Mouse (Mus musculus) cerebellum, adult 2 months (tissue): Measurements from ENCODE around the gene Ift140. TPM values are rescaled to one million over a fixed set of nuclear protein-coding genes. Genes with fewer than 3 reads are reported as not detected.

ENCODE experiments used
- DNase-seq, 2 experiments: peaks; one replicate each; pipeline ENCODE4 v3.0.0; 2021
- H3K27ac ChIP-seq: fragments of 200-500 bp; 2 replicates; pipeline ENCODE4 v1.5.1; 2012; ENCODE audit warnings: low read length, control low read depth, inconsistent platforms; ENCODE audit not compliant: insufficient read depth
- H3K27me3 ChIP-seq: fragments of 200-500 bp; 2 replicates; pipeline ENCODE4 v1.6.1; 2012; ENCODE audit warnings: inconsistent platforms, mild to moderate bottlenecking, low read length, moderate library complexity; ENCODE audit not compliant: control insufficient read depth, insufficient read depth
- H3K4me1 ChIP-seq: fragments of 200-500 bp; 2 replicates; pipeline ENCODE4 v1.6.1; 2011; ENCODE audit warnings: low read length; ENCODE audit not compliant: control insufficient read depth, insufficient read depth
- H3K4me3 ChIP-seq: fragments of 200-500 bp; replicated peaks from 2 replicates; pipeline ENCODE3; 2011; ENCODE audit warnings: mild to moderate bottlenecking, low read depth, low read length, control low read depth; ENCODE audit not compliant: insufficient read depth
- CTCF ChIP-seq: fragments of 200-500 bp; IDR thresholded peaks from 2 replicates; pipeline ENCODE4 v1.5.1; 2011; ENCODE audit warnings: low read depth, mild to moderate bottlenecking, control low read depth, low read length, moderate library complexity, borderline replicate concordance; ENCODE audit not compliant: insufficient read depth
- POLR2A ChIP-seq: fragments of 200-500 bp; IDR thresholded peaks from 2 replicates; pipeline ENCODE4 v1.6.1; 2011; ENCODE audit warnings: low read length, control low read depth, borderline replicate concordance; ENCODE audit not compliant: insufficient read depth
- WGBS: fragments of 180-500 bp; shearing (Covaris S2); methylation state at CpG from one replicate; pipeline ENCODE4 v1.1.7; 2018; 5-methylcytosine and 5-hydroxymethylcytosine counted together
- polyA plus RNA-seq: library from polyadenylated mRNA; depleted of rRNA; stranded (reverse); fragments of >200 nt; gene quantifications from 2 replicates; pipeline ENCODE4 v1.2.3, GENCODE M21; 2012; rRNA removed

Ift140 gene
- polyA plus RNA-seq, 1 experiment, result 19.2 TPM

DNA sequence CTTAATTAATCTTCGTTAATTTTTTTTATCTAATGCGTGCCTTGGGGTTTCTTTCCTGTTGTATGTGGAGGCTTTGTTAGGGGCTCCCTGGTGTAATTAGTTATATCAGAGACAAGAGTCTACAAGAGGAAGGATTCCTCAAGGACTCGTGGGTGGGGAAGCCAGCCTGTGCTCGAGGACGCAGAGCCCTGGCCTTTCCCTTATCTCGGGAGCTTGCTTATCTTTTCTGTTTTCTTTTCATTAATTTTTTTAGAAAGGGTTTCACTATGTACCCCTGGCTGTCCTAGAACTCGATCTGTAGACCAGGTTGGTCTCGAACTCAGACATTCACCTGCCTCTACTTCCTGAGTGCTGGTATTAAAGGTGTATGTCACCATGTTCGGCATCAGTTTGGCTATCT, 111.8 kb downstream of the Ift140 start:
- no peak for TF ChIP-seq POLR2A
- TF ChIP-seq CTCF, result no peak

GRCm38 (mm10) chr17:25130060-25130459, 114.2 kb downstream of the Ift140 start:
- H3K27me3 ChIP-seq, result no peaks in the 10 kb centered on the region
- peaks cover 7% of the 10 kb centered on the region for H3K4me1 ChIP-seq
- DNase-seq, result no peak
- no peak overlapping the region for H3K27ac ChIP-seq
- TF ChIP-seq POLR2A (no peak), CTCF (no peak)
- WGBS, result 70% methylated on average over 1 of the region's 1 CpGs
- H3K4me3 ChIP-seq, result no peak overlapping the region

More for the DNA sequence above, 111.8 kb downstream of the Ift140 start:
- no peak for DNase-seq
- no peak overlapping the region for H3K4me3 ChIP-seq
- H3K27me3 ChIP-seq, result no peaks in the 10 kb centered on the region
- H3K4me1 ChIP-seq, result no peaks in the 10 kb centered on the region
- WGBS, result 76% methylated on average over 9 of the region's 9 CpGs
- no peak overlapping the region for H3K27ac ChIP-seq

DNA sequence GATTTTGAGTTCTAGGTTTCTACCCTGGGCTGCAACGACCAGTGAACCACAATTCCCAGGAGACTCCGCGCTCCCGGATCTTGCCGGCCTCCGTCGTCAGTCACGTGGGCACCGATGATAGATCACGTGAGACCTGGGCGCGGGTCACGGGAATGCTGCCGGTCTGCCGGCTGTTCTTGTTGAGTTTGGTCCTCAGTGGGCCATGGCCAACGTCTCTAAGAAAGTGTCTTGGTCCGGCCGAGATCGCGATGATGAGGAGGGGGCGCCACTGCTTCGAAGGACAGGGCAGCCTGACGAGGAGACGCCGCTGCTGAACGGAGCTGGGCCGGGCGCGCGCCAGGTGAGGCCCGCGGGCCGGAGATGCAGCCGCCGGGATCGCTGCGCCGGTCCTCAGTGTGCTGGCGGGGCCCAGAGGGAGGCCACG, 117.4 kb downstream of the Ift140 start, which contains the start of gene Clcn7:
TSS of gene Clcn7 (plus strand) at position 117 of the 424 bp plus-strand sequence.
- H3K27ac ChIP-seq, result peak within 1 kb of the TSS; percentile 9
- DNase-seq, result peak; percentile 95 to 96
- H3K4me3 ChIP-seq, result peak within 1 kb of the TSS; percentile 84
- no peak for TF ChIP-seq CTCF
- peak; percentile 78 for TF ChIP-seq POLR2A
- WGBS, result under 1% methylated on average over 40 of the region's 40 CpGs
- H3K4me1 ChIP-seq, result peaks cover 11% of the 10 kb centered on the region
- H3K27me3 ChIP-seq, result no peaks in the 10 kb centered on the region

DNA sequence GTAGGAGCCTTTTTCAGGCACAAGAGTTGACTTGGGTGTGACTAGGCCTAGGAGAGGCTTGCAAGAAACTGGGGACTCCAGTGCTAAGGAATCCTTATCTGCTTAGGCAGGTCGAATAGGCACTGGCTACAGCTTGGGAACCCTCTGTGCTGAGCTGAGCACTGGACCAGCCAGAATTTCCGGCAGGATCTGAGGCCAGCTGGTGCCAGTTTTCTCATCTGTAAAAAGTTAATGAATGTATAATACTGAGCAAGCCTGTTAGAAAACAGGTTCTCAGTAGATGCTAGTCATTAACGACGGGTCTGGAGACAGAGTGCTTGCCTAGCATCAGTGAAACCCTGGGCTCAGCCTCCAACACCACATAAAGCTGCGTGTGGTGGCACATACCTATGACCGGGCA, 119.7 kb downstream of the Ift140 start:
- no peak overlapping the region for H3K4me3 ChIP-seq
- peaks cover 13% of the 10 kb centered on the region for H3K4me1 ChIP-seq
- 75% methylated on average over 6 of the region's 6 CpGs for WGBS
- no peak for DNase-seq
- no peaks in the 10 kb centered on the region for H3K27me3 ChIP-seq
- TF ChIP-seq CTCF (no peak), POLR2A (no peak)
- H3K27ac ChIP-seq, result no peak overlapping the region

- Histone ChIP-seq H3K4me1 (peaks cover 14% of the 10 kb centered on the region), H3K27me3 (no peaks in the 10 kb centered on the region), H3K4me3 (no peak overlapping the region), H3K27ac (no peak overlapping the region)
- no peak for DNase-seq
- TF ChIP-seq CTCF, result no peak
- no peak for TF ChIP-seq POLR2A
- 100% methylated on average over 1 of the region's 1 CpGs for WGBS
Measured at GRCm38 (mm10) chr17:25138803-25139202, 122.9 kb downstream of the Ift140 start.

- no peak for DNase-seq
- TF ChIP-seq POLR2A, result no peak
- 0 out of 2 replicates have a peak, but pooled peaks have one; percentile 18 for TF ChIP-seq CTCF
- no peak overlapping the region for H3K4me3 ChIP-seq
- H3K27ac ChIP-seq, result no peak overlapping the region
- 69% methylated on average over 4 of the region's 4 CpGs for WGBS
- H3K4me1 ChIP-seq, result peaks cover 6% of the 10 kb centered on the region; the same call in 1 of the 2 replicates
- H3K27me3 ChIP-seq, result no peaks in the 10 kb centered on the region
Measured at GRCm38 (mm10) chr17:25139960-25140359, 124.1 kb downstream of the Ift140 start.

Other genes starting within 250 kb of the Ift140 start
- not detected in 2 replicates for gene Meiob, start 211.8 kb upstream of the Ift140 start, polyA plus RNA-seq
- 195 and 209 TPM in 2 replicates for gene Hagh, start 175.9 kb upstream of the Ift140 start, polyA plus RNA-seq
- 31.1 and 33.4 TPM in 2 replicates for gene Fahd1, start 165.7 kb upstream of the Ift140 start, polyA plus RNA-seq
- gene Igfals, start 150.1 kb upstream of the Ift140 start, polyA plus RNA-seq, result 0.11 and 0.27 TPM in 2 replicates
- gene Nubp2, start 129.7 kb upstream of the Ift140 start, polyA plus RNA-seq, result 36.4 and 39.0 TPM in 2 replicates
- 124 and 138 TPM in 2 replicates for gene Spsb3, start 129.4 kb upstream of the Ift140 start, polyA plus RNA-seq
- 57.3 and 62.7 TPM in 2 replicates for gene Eme2, start 121.0 kb upstream of the Ift140 start, polyA plus RNA-seq
- 147 and 149 TPM in 2 replicates for gene Mrps34, start 121.0 kb upstream of the Ift140 start, polyA plus RNA-seq
- gene Nme3, start 119.6 kb upstream of the Ift140 start, polyA plus RNA-seq, result 99.0 and 109 TPM in 2 replicates
- gene Mapk8ip3, start 79.1 kb upstream of the Ift140 start, polyA plus RNA-seq, result 358 and 363 TPM in 2 replicates
- gene Jpt2, start 55.4 kb upstream of the Ift140 start, polyA plus RNA-seq, result 10.6 and 12.3 TPM in 2 replicates
- gene Cramp1l, start 297 bp upstream of the Ift140 start, polyA plus RNA-seq, result 19.8 and 21.3 TPM in 2 replicates
- 20.4 and 22.8 TPM in 2 replicates for gene Tmem204, start 67.5 kb downstream of the Ift140 start, polyA plus RNA-seq
- 39.5 and 43.7 TPM in 2 replicates for gene Telo2, start 99.9 kb downstream of the Ift140 start, polyA plus RNA-seq
- gene Ptx4, start 104.7 kb downstream of the Ift140 start, polyA plus RNA-seq, result 0.11 TPM in 1 of 2 replicates, not detected in the other
- 50.3 and 52.7 TPM in 2 replicates for gene Clcn7, start 117.3 kb downstream of the Ift140 start, polyA plus RNA-seq
- gene Ccdc154, start 146.4 kb downstream of the Ift140 start, polyA plus RNA-seq, result 0.06 and 0.10 TPM in 2 replicates
- not detected in 2 replicates for gene Gm38655, start 159.4 kb downstream of the Ift140 start, polyA plus RNA-seq
- 23.4 and 25.2 TPM in 2 replicates for gene BC003965, start 168.5 kb downstream of the Ift140 start, polyA plus RNA-seq
- gene Unkl, start 172.3 kb downstream of the Ift140 start, polyA plus RNA-seq, result 56.2 and 57.4 TPM in 2 replicates
- gene Gnptg, start 224.0 kb downstream of the Ift140 start, polyA plus RNA-seq, result 131 and 146 TPM in 2 replicates
- 40.4 and 42.4 TPM in 2 replicates for gene Tsr3, start 224.1 kb downstream of the Ift140 start, polyA plus RNA-seq
- 24.4 and 26.5 TPM in 2 replicates for gene Baiap3, start 240.3 kb downstream of the Ift140 start, polyA plus RNA-seq